Mouse (Mus musculus) liver, adult (tissue): ENCODE data around the gene Agmat.

Source experiments
- GATA4 ChIP-seq: IDR thresholded peaks from 2 replicates; pipeline ENCODE4 v1.6.1; 2014; ENCODE audit warnings: mild to moderate bottlenecking, low read length; ENCODE audit not compliant: insufficient replicate concordance

Gene Agmat

DNA sequence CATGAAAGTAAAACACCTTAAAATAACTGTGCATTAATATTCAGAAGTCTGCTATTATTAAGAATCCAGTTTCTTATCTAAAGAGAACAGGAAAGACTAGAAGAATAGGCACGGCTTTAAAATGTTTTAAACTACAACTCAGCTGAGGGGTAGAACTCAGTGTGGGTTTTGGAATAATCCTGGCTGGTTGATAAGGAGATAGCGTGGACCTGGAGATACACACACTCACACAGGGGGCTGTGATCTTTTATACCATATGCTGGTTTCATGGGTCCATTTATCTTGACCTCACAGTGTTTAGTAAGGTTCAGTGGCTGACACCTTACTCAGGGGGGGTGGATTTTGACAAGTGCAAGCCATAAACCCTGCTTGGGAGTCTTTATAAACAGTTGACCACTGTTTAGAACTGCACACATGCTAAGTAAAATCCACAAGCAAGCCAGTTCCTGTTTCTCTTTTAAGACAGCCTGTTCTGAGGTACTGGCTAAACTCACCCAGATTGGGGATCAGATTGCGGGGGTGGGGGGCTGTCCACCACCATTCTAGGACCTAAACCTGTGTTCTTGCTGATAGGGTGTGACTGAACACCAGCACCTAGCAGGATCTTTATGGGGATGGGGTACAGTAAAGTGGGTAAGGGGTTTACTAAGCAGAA, 43.2 kb downstream of the Agmat start:
- no peak for TF ChIP-seq GATA4

DNA sequence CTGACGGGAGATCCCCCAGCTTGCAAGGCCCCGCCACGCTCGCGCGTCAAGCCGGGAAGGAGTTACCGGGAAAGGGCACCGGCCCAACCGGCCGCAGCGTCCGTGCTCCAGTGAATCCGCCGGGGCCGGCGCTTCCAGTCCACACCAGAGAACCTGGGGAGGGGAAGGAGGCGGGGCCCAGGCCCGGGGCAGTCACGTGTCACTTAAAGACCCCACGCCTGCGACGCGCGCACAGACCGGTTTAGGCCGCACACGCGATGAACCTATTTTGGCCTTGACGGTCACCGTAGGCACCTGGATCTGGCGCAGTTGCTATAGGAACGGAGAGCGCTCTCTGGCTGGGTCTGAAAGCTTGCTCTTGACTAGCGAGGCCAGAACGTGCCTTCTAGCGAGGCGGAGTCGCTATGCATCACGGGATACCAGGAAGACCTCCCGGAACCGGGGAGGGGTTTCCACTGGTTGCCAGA, 44.1 kb downstream of the Agmat start, which contains the start of gene Dnajc16:
Gene Dnajc16 (minus strand): TSS at position 408 of the 467 bp plus-strand sequence.
- TF ChIP-seq GATA4 = peak; percentile 71; the same call in 1 of the 2 replicates

DNA sequence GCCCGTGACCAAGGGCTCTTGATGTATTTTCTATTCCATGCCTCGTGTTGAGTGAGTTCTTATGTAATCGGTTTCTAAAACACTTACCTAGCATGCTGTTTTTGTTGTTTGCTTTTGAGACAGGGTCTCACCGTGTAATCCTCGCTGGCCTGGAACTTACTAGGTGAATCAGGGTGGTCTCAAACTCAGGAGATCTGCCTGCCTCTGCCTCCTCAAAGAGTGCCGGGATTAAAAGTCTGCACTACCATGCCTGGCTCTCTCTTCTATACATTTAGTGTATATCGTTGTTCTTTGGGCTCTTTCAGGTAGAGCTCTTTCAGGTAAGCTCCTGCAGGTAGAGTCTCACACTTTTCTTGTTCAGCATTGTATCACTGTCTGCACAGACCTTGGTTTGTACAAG, 45.0 kb downstream of the Agmat start:
- no peak for TF ChIP-seq GATA4

DNA sequence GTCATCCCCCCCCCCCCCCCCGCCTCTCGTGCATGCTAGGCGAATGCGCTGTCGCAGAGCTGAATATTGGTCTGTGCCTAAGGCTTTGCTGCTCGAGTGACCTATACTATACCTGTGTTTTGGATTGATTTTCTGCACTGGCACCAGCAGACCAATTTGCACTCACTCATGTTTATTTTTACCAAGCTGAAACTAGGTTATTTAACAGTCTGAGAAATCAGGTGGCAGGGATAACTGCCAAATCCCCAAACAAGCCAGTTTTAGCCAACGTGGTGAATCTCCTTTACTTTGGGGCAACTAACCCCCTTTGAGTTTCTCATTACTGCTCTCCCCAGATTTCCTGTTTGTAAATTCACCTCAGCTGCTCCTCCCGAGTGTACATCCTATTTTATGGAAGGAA, 45.5 kb downstream of the Agmat start:
- no peak for TF ChIP-seq GATA4

DNA sequence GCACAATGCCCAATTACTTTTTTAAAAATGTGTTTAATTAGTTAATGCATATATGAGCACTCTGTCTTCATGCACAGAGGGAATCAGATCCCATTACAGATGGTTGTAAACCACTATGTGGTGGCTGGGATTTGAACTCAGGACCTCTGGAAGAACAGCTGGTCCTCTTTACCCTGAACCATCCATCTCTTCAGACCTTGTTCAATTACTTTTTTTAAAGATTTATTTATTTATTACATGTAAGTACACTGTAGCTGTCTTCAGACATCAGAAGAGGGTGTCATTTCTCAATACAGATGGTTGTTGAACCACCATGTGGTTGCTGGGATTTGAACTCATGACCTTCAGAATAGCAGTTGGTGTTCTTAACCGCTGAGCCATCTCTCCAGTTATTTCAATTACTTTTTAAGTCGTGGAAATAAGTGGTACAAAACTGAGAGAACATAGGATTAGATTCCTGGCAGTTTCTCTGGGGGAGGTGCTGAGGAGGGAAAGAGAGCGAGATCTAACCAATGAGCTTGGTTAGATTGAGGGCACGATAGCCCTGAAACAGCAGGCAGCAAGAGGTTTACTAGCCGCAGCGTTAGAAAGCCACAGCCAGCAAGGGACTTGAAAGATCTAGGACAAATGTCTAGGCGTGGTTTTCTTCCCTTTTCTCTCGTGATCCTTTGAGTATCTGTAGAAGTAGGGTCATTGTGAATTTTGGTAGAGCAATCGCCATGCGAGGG, 46.2 kb downstream of the Agmat start:
- TF ChIP-seq GATA4 = no peak

DNA sequence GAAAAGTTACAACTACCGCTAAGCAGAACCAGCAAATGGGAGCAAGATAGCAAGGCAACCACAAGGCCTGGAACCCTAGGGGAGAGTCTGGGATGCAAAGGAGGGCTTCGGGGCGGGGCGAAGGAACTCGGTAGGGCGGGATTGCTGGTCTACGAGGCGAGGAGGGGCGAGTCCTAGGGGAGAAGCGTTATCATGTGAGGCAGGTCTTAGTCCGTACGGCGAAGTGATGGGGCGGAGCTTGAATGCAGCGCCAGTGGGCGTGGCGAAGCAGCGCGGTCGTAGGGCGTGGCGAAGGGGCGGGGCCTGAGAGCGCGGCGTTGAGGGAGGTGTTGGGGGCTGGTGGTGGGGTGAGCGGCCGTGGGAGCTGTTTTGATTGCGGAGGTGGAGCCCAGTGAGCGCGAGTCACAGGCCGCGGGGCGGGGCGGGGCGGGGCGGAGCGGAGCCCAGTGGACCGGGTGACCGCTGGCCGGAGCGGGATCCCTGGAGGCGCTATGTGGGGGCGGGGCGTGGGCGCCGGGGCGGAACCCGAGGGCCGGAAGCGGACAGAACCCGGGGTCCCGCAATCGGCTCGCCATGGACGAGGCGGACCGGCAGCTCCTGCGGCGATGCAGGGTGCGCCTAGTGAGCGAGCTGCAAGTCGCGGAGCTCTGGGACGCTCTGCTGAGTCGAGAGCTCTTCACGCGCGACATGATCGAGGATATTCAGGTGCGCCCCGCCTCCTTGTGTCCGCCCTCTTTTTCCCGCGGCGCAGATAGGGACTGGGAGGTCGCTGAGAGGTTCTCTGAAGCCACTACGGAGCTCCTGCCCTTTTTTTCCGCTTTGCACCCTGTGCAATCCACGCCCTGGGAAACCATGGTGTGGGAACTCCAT, 47.0 kb downstream of the Agmat start, which contains the start of gene Casp9:
Gene Casp9 (plus strand): TSS at position 331 of the 870 bp plus-strand sequence.
- peak; percentile 43; the same call in 1 of the 2 replicates for TF ChIP-seq GATA4

DNA sequence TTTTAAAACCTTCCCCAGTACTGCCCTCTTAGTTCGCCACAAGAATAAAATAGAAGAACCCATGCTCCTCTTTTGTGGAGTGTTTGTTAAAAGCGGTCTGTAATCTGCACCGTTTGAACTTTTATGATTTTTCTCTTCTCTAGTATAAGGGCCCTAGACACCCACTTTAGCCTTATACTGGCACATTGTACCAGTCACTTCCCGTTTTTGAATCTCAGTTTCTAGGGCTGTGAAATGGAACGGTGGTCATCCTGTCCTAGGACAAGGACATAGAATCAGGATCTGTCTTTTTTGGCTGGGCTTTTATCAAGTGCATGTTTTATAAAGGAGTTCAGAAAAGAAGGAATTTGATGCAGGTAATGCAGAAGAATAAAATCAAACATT, 47.7 kb downstream of the Agmat start:
- TF ChIP-seq GATA4 = no peak

DNA sequence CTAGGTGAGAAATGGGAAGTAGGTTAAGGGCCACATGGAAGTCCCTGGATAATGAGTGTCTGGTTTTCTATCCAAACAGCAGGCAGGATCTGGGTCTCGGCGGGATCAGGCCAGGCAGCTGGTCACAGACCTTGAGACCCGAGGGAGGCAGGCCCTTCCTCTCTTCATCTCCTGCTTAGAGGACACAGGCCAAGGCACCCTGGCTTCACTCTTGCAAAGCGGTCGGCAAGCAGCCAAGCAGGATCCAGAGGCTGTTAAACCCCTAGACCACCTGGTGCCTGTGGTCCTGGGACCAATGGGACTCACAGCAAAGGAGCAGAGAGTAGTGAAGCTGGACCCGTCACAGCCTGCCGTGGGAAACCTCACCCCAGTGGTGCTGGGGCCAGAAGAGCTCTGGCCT, 49.9 kb downstream of the Agmat start:
- no peak for TF ChIP-seq GATA4

DNA sequence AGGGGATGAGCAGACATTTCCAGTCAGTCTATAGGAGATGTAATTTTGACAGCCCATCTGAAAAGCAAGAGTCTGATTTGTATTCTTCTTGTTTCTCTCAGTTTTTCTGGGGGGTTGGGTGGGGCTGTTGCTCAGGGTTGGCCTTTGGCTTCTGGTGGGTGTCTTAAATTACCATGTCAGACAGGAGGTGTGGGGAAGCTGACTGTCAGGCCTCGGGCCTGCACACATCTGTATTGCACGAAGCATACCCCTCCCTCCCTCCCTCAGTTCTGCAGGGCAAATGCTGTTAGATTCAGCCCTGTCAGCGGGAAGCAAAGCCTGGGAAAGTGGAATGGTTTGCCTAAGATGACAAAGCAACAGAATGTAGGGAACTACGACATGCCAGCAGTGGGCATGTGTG, 50.5 kb downstream of the Agmat start:
- no peak for TF ChIP-seq GATA4

DNA sequence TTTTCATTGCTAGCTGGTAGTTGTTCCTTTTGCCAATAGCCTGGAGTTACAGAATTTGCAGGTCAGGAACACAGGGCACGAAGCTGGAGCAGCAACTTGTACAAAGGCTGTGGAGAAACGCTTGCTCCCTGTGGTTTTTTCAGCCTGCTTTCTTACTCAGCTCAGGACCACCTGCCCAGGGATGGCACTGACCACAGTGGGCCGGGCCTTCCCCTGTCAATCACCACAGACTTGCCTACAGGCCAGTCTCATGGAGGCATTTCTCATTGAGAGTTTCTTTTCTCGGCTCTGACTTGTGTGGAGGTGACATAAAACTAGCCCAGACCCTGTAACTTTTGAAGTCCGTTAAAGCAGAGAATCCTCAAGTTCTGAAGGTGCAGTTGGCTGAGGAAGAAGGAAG, 51.1 kb downstream of the Agmat start:
- TF ChIP-seq GATA4 = no peak

DNA sequence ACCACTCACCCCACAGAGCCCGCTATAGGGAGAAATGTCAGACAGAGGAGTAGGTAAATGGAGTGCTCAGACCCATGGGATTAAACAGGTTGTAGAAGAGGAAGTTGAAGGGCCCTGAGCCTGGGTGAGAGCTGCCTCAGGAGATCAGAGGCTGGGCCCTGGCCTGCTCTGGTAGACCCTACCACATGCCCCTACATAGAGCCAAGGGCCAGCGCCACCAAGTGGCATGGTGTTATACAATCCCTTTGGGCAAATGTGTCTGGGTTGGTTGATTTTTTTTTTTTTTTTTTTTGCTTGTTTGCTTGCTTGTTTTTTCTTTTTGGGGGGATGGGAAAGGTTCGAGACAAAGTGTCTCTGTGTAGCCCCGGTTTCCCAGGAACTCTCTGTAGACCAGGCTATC, 57.6 kb downstream of the Agmat start:
- TF ChIP-seq GATA4 = no peak

DNA sequence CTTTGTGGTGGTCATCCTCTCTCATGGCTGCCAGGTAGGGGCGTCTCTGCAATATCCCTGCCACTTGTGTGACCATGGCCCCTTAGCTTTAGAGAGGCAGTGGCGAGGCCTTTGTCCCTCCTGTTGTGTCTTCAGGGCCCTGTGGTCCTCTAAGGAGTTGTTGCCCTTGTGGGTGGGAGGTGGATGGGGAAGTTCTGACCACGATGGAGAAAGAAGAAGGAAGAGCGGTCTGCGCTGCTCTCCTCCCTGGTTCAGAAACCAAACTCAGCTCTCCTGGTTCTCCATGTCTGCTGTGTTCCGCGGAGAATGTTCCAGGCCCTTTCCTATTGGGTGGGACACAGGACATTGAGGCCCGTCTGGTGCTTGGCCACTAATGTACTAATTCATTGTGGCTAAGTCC, 59.4 kb downstream of the Agmat start:
- no peak for TF ChIP-seq GATA4
